Mouse (Mus musculus): ENCODE data around the gene Lhx1.

Lhx1 gene

GRCm38 (mm10) chr11:84480451-84480850, 44.9 kb downstream of the Lhx1 start:
- no peak for DNase-seq

- no peak for DNase-seq
These were observed 48.7 kb downstream of the Lhx1 start for GRCm38 (mm10) chr11:84476641-84477040.

DNA sequence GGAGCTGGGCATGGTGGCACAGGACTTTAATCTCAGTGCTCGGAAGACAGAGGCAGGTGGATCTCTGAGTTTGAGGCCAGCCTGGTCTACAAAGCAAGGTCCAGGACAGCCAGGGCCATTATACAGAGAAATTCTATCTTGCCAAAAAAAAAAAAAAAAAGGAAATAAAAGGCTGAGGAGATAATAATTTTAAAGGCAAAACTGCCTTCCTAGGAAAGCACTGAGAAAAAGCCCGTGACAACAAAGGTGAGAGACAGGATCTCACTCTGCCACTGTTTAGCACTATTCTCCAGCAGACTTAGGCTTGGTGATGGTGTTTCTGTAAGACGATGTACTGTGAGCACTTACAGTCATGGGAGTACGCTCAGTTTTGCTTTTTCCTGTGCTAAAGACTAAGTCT, 49.3 kb downstream of the Lhx1 start:
- DNase-seq, result no peak

- no peak for DNase-seq
These were observed 52.2 kb downstream of the Lhx1 start for GRCm38 (mm10) chr11:84473093-84473667.
